Mouse (Mus musculus) macrophage (primary cell): Measurements from ENCODE around the gene Zfhx3. TPM values are rescaled to one million over a fixed set of nuclear protein-coding genes. Genes with fewer than 3 reads are reported as not detected.

Experiments used
- H3K27ac ChIP-seq: fragments of 350-480 bp; formaldehyde crosslinking; 2 replicates; pipeline ENCODE4 v1.9.0; 2021
- H3K36me3 ChIP-seq: fragments of 350-480 bp; formaldehyde crosslinking; 2 replicates; pipeline ENCODE4 v1.9.0; 2021; ENCODE audit errors: inconsistent target
- H3K4me3 ChIP-seq: fragments of 350-480 bp; formaldehyde crosslinking; 2 replicates; pipeline ENCODE4 v1.9.0; 2021; ENCODE audit errors: inconsistent target
- H3K79me2 ChIP-seq: fragments of 350-480 bp; formaldehyde crosslinking; 2 replicates; pipeline ENCODE4 v1.9.0; 2021; ENCODE audit errors: inconsistent target
- WGBS: methylation state at CpG from one replicate; pipeline ENCODE4 v1.1.7; 2026; ENCODE audit warnings: inconsistent platforms; ENCODE audit not compliant: missing documents; 5-methylcytosine and 5-hydroxymethylcytosine counted together
- polyA plus RNA-seq: library from polyadenylated mRNA; stranded (reverse); fragments of 250-400 nt; gene quantifications from 3 replicates; pipeline ENCODE4 v1.2.4, GENCODE M21; 2018; ENCODE audit warnings: inconsistent platforms

Zfhx3 gene
- polyA plus RNA-seq, 1 experiment from 2014 or later: 5.3 TPM

DNA sequence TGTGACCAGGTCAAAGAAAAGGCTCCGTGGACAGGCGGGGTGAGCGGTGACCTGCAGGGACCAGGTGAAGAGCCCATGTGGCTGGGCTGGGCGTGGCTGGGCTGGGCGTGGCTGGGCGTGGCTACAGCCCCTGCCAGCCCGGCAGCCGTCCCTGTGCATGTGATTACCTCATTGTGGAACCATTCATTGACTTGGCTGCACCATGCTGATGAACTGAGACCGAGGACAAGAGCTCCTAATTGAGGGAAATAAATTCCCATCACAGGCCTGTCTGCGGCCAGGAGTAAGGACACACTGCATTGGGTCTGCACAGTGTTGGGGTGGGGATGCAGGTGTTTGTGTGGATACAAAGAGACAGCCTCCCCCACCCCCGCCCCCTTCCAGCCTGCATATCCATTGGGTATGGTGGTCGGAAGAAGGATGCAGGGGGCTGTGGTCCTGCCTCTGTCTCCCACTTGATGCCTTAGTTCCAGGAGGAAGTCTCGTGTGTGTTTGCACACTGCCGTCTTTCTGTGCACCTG lies 956.9 kb downstream of the Zfhx3 start:
- Histone ChIP-seq H3K4me3 (no peak overlapping the region), H3K27ac (no peak overlapping the region), H3K79me2 (no peaks in the 10 kb centered on the region), H3K36me3 (no peaks in the 10 kb centered on the region)
- 95% methylated on average over 14 of the region's 14 CpGs for WGBS

DNA sequence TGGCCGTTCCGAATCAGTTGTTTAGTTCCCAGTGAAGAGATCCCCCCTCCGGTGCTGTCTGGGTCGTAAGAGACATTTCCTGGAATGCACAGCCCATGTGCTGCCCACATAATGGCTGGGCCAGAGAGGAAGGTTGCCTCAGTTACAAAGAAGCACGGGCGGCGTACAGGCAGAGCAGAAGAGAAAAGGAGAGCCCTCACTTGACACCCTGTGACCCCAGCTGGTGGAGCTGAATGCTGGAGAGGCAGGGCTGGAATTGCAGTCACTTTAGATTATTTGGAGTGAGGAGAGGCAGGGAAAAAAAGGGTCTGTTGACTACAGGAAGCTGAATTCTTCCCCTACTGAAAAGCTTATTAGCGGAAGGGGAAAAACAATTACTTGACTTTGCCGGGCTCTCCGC lies 958.1 kb downstream of the Zfhx3 start:
- Histone ChIP-seq H3K27ac (no peak overlapping the region), H3K79me2 (no peaks in the 10 kb centered on the region), H3K36me3 (no peaks in the 10 kb centered on the region), H3K4me3 (no peak overlapping the region)
- WGBS: 90% methylated on average over 10 of the region's 10 CpGs

DNA sequence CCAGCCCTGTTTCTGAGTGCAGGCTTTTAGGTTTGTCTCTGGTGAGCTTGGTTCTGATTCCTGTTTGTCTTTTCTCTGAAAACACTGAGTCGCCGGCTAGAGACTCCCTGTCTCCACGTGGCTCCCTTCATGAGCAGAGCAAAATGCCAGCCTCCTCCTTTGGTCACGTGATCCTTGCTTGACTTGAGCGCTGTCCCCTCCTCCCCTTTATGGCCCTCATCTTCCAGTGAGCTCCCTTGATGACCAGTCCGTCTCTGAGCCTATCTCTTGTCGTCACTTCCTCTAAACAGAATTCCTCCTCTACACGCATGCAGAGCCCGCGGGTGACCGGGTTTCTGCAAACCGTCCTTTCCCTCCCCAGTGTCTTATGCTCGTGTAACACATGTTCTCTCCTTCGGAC lies 958.8 kb downstream of the Zfhx3 start:
- Histone ChIP-seq H3K27ac (no peak overlapping the region), H3K4me3 (no peak overlapping the region), H3K36me3 (no peaks in the 10 kb centered on the region), H3K79me2 (no peaks in the 10 kb centered on the region)
- 92% methylated on average over 14 of the region's 14 CpGs for WGBS

GRCm38 (mm10) chr8:108903550-108903949 lies 961.1 kb downstream of the Zfhx3 start:
- 97% methylated on average over 15 of the region's 15 CpGs for WGBS
- H3K4me3 ChIP-seq: no peak overlapping the region
- no peak overlapping the region for H3K27ac ChIP-seq

DNA sequence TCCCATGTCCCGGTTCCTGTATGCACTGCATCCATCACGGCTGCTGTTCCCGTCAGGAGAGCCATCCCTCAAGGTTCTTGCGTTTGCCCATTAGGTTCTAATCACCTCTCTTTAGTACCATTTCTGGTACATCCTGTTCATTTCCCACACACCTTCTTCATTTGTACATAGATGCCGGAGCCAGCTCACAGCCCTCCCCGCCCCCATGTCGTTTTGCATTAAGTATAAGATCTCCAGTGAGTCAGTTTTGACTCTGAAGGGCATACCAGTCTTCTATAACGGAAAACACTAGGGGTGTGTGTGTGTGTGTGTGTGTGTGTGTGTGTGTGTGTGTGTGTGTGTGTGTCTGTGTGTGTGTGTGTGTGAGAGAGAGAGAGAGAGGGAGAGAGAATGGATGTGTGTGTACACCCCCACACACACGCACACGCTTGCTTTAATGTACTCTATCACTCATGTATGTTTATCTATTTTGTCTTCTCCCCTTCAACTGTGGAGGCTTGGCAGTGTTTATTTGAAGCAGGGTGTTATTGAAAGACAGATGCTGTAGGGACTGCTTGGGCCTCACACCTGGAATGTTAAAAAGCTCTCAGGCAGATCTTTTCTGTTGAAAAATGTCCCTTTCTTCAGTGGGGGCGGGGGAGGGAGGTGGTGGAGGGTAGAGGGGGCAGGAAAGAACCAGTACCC lies 962.0 kb downstream of the Zfhx3 start:
- Histone ChIP-seq H3K4me3 (no peak overlapping the region), H3K27ac (no peak overlapping the region), H3K79me2 (no peaks in the 10 kb centered on the region), H3K36me3 (no peaks in the 10 kb centered on the region)
- WGBS: 94% methylated on average over 9 of the region's 11 CpGs

More at GRCm38 (mm10) chr8:108903550-108903949, 961.1 kb downstream of the Zfhx3 start:
- no peaks in the 10 kb centered on the region for H3K79me2 ChIP-seq
- H3K36me3 ChIP-seq: no peaks in the 10 kb centered on the region

GRCm38 (mm10) chr8:108908066-108908465 lies 965.6 kb downstream of the Zfhx3 start:
- 97% methylated on average over 7 of the region's 9 CpGs for WGBS
- Histone ChIP-seq H3K79me2 (no peaks in the 10 kb centered on the region), H3K4me3 (no peak overlapping the region), H3K27ac (no peak overlapping the region), H3K36me3 (no peaks in the 10 kb centered on the region)

GRCm38 (mm10) chr8:108908540-108908939 lies 966.1 kb downstream of the Zfhx3 start:
- Histone ChIP-seq H3K27ac (no peak overlapping the region), H3K79me2 (no peaks in the 10 kb centered on the region), H3K36me3 (no peaks in the 10 kb centered on the region), H3K4me3 (no peak overlapping the region)
- 93% methylated on average over 16 of the region's 16 CpGs for WGBS

- WGBS: 94% methylated on average over 7 of the region's 9 CpGs
Observed at GRCm38 (mm10) chr8:108909035-108909434, 966.6 kb downstream of the Zfhx3 start.

DNA sequence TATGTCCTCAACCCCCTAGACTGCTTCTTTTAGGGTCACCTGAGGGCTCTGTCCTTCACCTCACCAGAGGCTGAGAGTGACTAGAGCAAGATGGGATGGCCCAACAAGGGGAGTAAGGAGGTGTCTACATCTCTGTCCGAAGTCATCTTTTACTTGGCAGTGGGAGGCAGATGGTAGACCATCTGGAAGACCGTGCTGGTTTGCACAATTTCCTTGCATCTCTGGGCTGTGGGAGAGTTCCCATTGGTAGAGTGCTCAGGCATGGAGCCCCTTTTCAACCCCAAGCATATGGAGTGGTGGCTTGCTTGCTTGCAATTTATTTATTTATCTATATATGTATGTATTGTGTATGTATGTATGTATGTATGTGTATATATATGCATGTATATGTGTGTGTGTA lies 967.0 kb downstream of the Zfhx3 start:
- Histone ChIP-seq H3K4me3 (no peak overlapping the region), H3K36me3 (no peaks in the 10 kb centered on the region), H3K79me2 (no peaks in the 10 kb centered on the region), H3K27ac (no peak overlapping the region)
- 79% methylated on average over 2 of the region's 2 CpGs for WGBS

More at GRCm38 (mm10) chr8:108909035-108909434, 966.6 kb downstream of the Zfhx3 start:
- H3K4me3 ChIP-seq: no peak overlapping the region
- H3K79me2 ChIP-seq: no peaks in the 10 kb centered on the region
- H3K27ac ChIP-seq: no peak overlapping the region
- no peaks in the 10 kb centered on the region for H3K36me3 ChIP-seq

DNA sequence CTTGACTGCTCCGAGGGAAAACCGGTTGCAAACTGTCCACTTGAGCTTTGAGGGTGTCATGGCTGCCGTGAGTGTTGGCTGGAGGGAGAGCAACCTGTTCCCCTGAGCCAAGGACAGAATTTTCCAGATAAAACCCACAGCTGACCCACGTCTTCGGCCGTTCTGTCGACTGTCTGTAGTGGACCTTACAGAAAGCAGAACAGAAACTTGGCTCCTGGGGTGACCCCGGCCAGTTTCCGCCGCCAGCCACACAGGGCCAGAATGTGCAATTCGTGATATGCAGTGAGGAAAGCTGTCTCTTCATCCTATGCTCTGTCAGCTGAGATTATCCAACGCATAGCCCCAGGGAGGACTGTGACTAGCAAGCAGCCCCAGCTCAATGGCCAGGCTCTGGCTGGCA lies 968.4 kb downstream of the Zfhx3 start:
- H3K4me3 ChIP-seq: no peak overlapping the region
- peak overlapping the region; percentile 24 for H3K27ac ChIP-seq
- no peaks in the 10 kb centered on the region for H3K79me2 ChIP-seq
- 38% methylated on average over 12 of the region's 12 CpGs for WGBS
- no peaks in the 10 kb centered on the region; the same call in 1 of the 2 replicates for H3K36me3 ChIP-seq

DNA sequence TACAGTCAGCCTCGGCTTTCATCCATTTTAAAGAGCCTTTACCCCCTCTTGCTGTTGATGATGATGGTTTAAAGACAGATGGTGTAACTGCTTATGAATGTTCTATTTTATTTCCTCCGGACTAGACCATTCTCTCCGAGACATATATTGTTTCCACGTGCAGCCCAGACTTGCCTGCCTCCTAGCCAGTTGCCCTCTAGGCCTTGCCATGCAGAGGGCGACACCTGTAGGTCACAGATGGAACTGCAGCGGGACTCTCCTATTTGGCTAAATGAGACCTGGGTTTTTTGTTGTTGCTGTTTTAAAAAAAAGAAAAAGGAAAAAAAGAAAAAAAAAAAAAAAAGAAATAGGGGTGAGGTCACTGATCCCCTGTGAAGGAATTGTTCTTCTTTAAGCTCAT lies 969.1 kb downstream of the Zfhx3 start:
- Histone ChIP-seq H3K4me3 (no peak overlapping the region), H3K36me3 (peaks cover 7% of the 10 kb centered on the region; the same call in 1 of the 2 replicates), H3K27ac (peak overlapping the region; percentile 24), H3K79me2 (no peaks in the 10 kb centered on the region)
- WGBS: 7% methylated on average over 5 of the region's 6 CpGs

GRCm38 (mm10) chr8:108912998-108913397 lies 970.6 kb downstream of the Zfhx3 start:
- 95% methylated on average over 7 of the region's 7 CpGs for WGBS
- no peak overlapping the region for H3K27ac ChIP-seq
- H3K36me3 ChIP-seq: peaks cover 10% of the 10 kb centered on the region; the same call in 1 of the 2 replicates
- no peaks in the 10 kb centered on the region for H3K79me2 ChIP-seq
- no peak overlapping the region for H3K4me3 ChIP-seq

GRCm38 (mm10) chr8:108915425-108915824 lies 973.0 kb downstream of the Zfhx3 start:
- Histone ChIP-seq H3K4me3 (no peak overlapping the region), H3K27ac (no peak overlapping the region), H3K79me2 (no peaks in the 10 kb centered on the region), H3K36me3 (peaks cover 10% of the 10 kb centered on the region; the same call in 1 of the 2 replicates)
- 46% methylated on average over 6 of the region's 6 CpGs for WGBS

GRCm38 (mm10) chr8:108915876-108916275 lies 973.4 kb downstream of the Zfhx3 start:
- Histone ChIP-seq H3K79me2 (no peaks in the 10 kb centered on the region), H3K36me3 (peaks cover 10% of the 10 kb centered on the region; the same call in 1 of the 2 replicates), H3K4me3 (no peak overlapping the region), H3K27ac (no peak overlapping the region)
- 91% methylated on average over 6 of the region's 6 CpGs for WGBS

DNA sequence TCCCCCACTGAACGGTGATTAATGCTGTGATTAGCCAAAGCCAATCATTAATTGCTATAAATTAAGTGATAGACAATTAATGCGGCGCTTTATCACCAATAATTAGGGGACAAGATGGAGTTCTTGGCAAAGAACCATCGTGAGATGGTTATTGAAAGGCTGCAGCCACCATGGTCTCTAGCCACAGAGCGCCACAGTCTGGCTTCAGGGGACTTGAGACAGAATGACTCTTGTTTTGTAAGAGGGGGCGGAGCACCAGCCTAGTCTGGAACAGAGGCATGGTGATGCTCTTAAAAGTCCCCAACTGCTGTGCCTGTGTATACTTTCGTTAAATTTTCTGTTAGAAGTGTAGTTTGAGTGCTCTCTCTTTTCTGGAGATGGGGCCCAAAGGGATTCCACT lies 977.7 kb downstream of the Zfhx3 start:
- peaks cover 10% of the 10 kb centered on the region; the same call in 1 of the 2 replicates for H3K36me3 ChIP-seq
- no peaks in the 10 kb centered on the region for H3K79me2 ChIP-seq
- no peak overlapping the region for H3K27ac ChIP-seq
- H3K4me3 ChIP-seq: no peak overlapping the region
- WGBS: 94% methylated on average over 7 of the region's 7 CpGs
